Mouse (Mus musculus) gastrocnemius, postnatal 10 days (tissue): ENCODE results near the gene Rps2. TPM values are rescaled to one million over a fixed set of nuclear protein-coding genes. Genes with fewer than 3 reads are reported as not detected.
"Not testable (repeated sequence)": the region's sequence is repeated elsewhere in the genome, so short reads cannot be mapped to it uniquely, and the experiment has no call there.

ENCODE experiments used
- DNase-seq: peaks from one replicate; pipeline ENCODE4 v3.0.0; 2021; ENCODE audit warnings: mixed read lengths
- total RNA-seq, 2 experiments: library from RNA; stranded (reverse); gene quantifications; 2 replicates each; pipeline ENCODE4 v1.2.3; 2021

Rps2 gene
- total RNA-seq, 2 experiments from 2014 or later, result 732 to 736 TPM

GRCm38 (mm10) chr17:24701251-24701650, 16.7 kb upstream of the Rps2 start:
- no peak for DNase-seq

GRCm38 (mm10) chr17:24705821-24706220, 12.1 kb upstream of the Rps2 start:
- no peak for DNase-seq

GRCm38 (mm10) chr17:24706982-24707800, 10.7 kb upstream of the Rps2 start, which contains the start of gene Tbl3:
Gene Tbl3, minus strand, starts transcription at chr17:24707660.
- DNase-seq, result peak; percentile 93

- DNase-seq, result no peak
Measured at GRCm38 (mm10) chr17:24707801-24708425, 10.0 kb upstream of the Rps2 start.

GRCm38 (mm10) chr17:24708646-24709045, 9.3 kb upstream of the Rps2 start:
- DNase-seq, result no peak

- DNase-seq, result no peak
Measured at GRCm38 (mm10) chr17:24715556-24715955, 2.4 kb upstream of the Rps2 start.

- DNase-seq, result no peak
Measured at GRCm38 (mm10) chr17:24716166-24716682, 1.7 kb upstream of the Rps2 start.

GRCm38 (mm10) chr17:24718938-24719337, 1.0 kb downstream of the Rps2 start:
- not testable (repeated sequence) for DNase-seq

- peak; percentile 95 for DNase-seq
Measured at GRCm38 (mm10) chr17:24719494-24720222, 1.7 kb downstream of the Rps2 start.

GRCm38 (mm10) chr17:24720616-24721015, 2.7 kb downstream of the Rps2 start:
- DNase-seq, result not testable (repeated sequence)

- DNase-seq, result not testable (repeated sequence)
Measured at GRCm38 (mm10) chr17:24721383-24721955, 3.6 kb downstream of the Rps2 start.

GRCm38 (mm10) chr17:24722220-24722924, 4.5 kb downstream of the Rps2 start:
- DNase-seq, result no peak

GRCm38 (mm10) chr17:24723122-24723880, 5.4 kb downstream of the Rps2 start:
- DNase-seq, result no peak

- no peak for DNase-seq
Measured at GRCm38 (mm10) chr17:24723881-24724180, 5.9 kb downstream of the Rps2 start.

- DNase-seq, result peak; percentile 100
Measured at GRCm38 (mm10) chr17:24724184-24724583, 6.3 kb downstream of the Rps2 start, which contains the start of gene Ndufb10. Gene Ndufb10, minus strand, starts transcription at chr17:24724478.

GRCm38 (mm10) chr17:24725637-24726390, 7.9 kb downstream of the Rps2 start:
- no peak for DNase-seq

GRCm38 (mm10) chr17:24727618-24728017, 9.7 kb downstream of the Rps2 start, which contains the start of gene Rpl3l:
Gene Rpl3l, plus strand, starts transcription at chr17:24727820.
- DNase-seq, result peak; percentile 47

GRCm38 (mm10) chr17:24728184-24728583, 10.3 kb downstream of the Rps2 start:
- DNase-seq, result no peak

- peak; percentile 56 for DNase-seq
Measured at GRCm38 (mm10) chr17:24729067-24729466, 11.2 kb downstream of the Rps2 start.

GRCm38 (mm10) chr17:24730787-24731186, 12.9 kb downstream of the Rps2 start:
- DNase-seq, result no peak
